Mouse (Mus musculus): ENCODE data around the gene H2-Eb1. TPM values are rescaled to one million over a fixed set of nuclear protein-coding genes. Genes with fewer than 3 reads are reported as not detected.

Gene H2-Eb1
- polyA plus RNA-seq, 1 experiment from 2014 or later: 1.4 TPM

DNA sequence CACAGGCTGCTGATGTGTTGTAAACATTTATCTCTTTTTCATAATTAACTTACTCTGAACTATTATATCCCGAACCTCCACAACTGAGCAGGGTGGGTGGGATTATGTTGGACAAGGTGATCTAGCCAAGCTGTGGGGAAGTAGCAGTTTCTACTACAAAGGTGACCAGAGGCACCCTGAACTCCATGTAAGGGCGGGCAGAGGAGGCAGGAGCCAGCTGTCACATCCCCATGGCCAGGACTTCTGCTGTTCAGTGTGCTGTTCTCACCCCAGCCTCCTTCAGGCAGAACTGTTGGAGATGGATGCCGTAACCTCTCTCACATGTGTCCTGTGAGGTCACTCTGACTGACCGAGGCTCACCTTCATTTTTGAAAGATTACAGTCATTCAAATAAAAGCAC is 35.9 kb upstream of the H2-Eb1 start:
- H3K36me3 ChIP-seq: no peaks in the 10 kb centered on the region
- no peak overlapping the region for H3K4me3 ChIP-seq
- H3K27ac ChIP-seq (ENCODE audit: poor library complexity, severe bottlenecking): no peak overlapping the region
- peaks cover 5% of the 10 kb centered on the region for H3K4me1 ChIP-seq (replicated peaks)
- peaks cover 27% of the 10 kb centered on the region for H3K27me3 ChIP-seq (replicated peaks)
- no peak overlapping the region for H3K4me2 ChIP-seq
- 66% methylated on average over 4 of the region's 4 CpGs for WGBS
- no peak overlapping the region for H3K9ac ChIP-seq
- H3K9me3 ChIP-seq (replicated peaks): no peaks in the 10 kb centered on the region
- ATAC-seq (ENCODE audit: insufficient number of reproducible peaks, low FRiP score): no peak

DNA sequence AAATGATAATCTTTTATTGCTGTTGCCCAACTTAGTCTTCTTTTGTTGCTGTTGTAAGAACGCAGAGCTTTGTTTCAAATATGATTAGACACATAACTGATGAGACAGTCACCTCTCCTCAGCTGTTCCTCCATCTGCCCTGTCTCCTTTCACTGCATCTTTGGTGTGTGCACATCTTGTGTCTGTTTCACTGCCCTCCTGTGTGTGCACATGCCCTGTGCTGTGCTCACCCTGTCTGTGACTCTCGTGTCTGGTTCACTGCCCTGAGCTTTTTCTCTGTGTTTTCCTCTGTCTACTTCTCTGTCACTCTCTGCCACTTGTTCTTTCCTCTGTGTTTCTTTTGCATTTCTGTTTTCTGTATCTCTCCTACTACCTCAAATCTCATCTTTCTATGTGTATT is 35.4 kb upstream of the H2-Eb1 start:
- no peak overlapping the region for H3K4me3 ChIP-seq
- 77% methylated on average over 2 of the region's 2 CpGs for WGBS
- no peak for ATAC-seq (ENCODE audit: insufficient number of reproducible peaks, low FRiP score)
- no peak overlapping the region for H3K27ac ChIP-seq (ENCODE audit: poor library complexity, severe bottlenecking)
- H3K9me3 ChIP-seq (replicated peaks): no peaks in the 10 kb centered on the region
- H3K9ac ChIP-seq: no peak overlapping the region
- H3K4me1 ChIP-seq (replicated peaks): peaks cover 1% of the 10 kb centered on the region; the same call in 1 of the 2 replicates
- peaks cover 23% of the 10 kb centered on the region for H3K27me3 ChIP-seq (replicated peaks)
- H3K36me3 ChIP-seq: no peaks in the 10 kb centered on the region
- no peak overlapping the region for H3K4me2 ChIP-seq

GRCm38 (mm10) chr17:34270940-34271339 is 34.7 kb upstream of the H2-Eb1 start:
- Histone ChIP-seq H3K4me1 (replicated peaks) (no peaks in the 10 kb centered on the region), H3K27me3 (replicated peaks) (peaks cover 20% of the 10 kb centered on the region), H3K27ac (ENCODE audit: poor library complexity, severe bottlenecking) (no peak overlapping the region), H3K4me3 (no peak overlapping the region), H3K4me2 (no peak overlapping the region), H3K9me3 (replicated peaks) (no peaks in the 10 kb centered on the region), H3K36me3 (no peaks in the 10 kb centered on the region), H3K9ac (no peak overlapping the region)
- WGBS: 71% methylated on average over 2 of the region's 2 CpGs
- no peak for ATAC-seq (ENCODE audit: insufficient number of reproducible peaks, low FRiP score)

- 86% methylated on average over 1 of the region's 1 CpGs for WGBS
- no peak overlapping the region for H3K27ac ChIP-seq (ENCODE audit: poor library complexity, severe bottlenecking)
- H3K4me3 ChIP-seq: no peak overlapping the region
- H3K9ac ChIP-seq: no peak overlapping the region
- no peaks in the 10 kb centered on the region for H3K36me3 ChIP-seq
- ATAC-seq (ENCODE audit: insufficient number of reproducible peaks, low FRiP score): no peak
- H3K9me3 ChIP-seq (replicated peaks): 0 out of 2 replicates have a peak, but pooled peaks cover under 1% of the 10 kb centered on the region
- peaks cover 16% of the 10 kb centered on the region for H3K27me3 ChIP-seq (replicated peaks)
- no peaks in the 10 kb centered on the region for H3K4me1 ChIP-seq (replicated peaks)
- H3K4me2 ChIP-seq: no peak overlapping the region
Measured at GRCm38 (mm10) chr17:34272102-34272501, 33.6 kb upstream of the H2-Eb1 start.

DNA sequence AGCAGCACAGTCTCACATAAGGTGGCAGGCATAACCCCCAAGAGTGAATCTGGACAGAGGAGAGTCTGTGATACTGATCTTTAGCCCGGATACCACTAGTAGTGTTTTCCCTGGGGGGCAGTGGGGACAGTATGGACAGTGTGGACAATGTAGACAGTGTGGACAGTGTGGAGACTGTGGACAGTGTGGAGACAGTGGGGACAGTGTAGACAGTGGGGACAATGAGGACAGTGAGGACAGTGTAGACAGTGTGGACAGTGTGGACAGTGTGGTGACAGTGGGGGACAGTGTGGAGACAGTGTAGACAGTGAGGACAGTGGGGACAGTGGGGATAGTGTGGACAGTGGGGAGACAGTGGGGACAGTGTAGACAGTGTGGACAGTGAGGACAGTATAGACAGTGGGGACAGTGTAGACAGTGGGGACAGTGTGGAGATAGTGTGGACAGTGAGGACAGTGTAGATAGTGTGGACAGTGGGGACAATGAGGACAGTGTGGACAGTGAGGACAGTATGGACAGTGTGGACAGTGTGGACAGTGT is 25.1 kb upstream of the H2-Eb1 start:
- peaks cover 16% of the 10 kb centered on the region for H3K27me3 ChIP-seq (replicated peaks)
- no peak overlapping the region for H3K9ac ChIP-seq
- H3K27ac ChIP-seq (ENCODE audit: poor library complexity, severe bottlenecking): no peak overlapping the region
- H3K9me3 ChIP-seq (replicated peaks): 0 out of 2 replicates have a peak, but pooled peaks cover 3% of the 10 kb centered on the region
- WGBS: 71% methylated on average over 1 of the region's 1 CpGs
- H3K36me3 ChIP-seq: no peaks in the 10 kb centered on the region
- H3K4me3 ChIP-seq: no peak overlapping the region
- no peaks in the 10 kb centered on the region for H3K4me1 ChIP-seq (replicated peaks)
- peak; percentile 33; the same call in 1 of the 2 replicates for ATAC-seq (ENCODE audit: insufficient number of reproducible peaks, low FRiP score)
- H3K4me2 ChIP-seq: no peak overlapping the region

DNA sequence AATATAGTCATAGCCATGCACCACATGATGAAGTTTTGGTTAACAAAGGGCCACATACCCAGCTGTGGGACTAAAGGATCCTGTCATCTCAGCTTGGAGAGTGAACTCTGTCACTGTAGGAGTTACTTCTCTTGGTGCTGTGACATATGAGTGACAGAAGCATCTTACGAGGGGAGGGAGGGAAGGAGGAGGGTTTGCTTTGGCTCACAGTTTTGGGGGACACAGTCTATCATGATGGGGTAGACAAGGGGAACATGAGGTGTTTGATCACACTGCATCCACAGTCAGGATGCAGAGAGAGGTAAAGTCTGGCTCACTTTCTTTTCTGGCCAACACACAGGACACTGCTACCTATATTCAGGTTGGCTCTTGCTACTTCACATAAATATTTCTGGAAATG is 23.8 kb upstream of the H2-Eb1 start:
- Histone ChIP-seq H3K9me3 (replicated peaks) (0 out of 2 replicates have a peak, but pooled peaks cover 3% of the 10 kb centered on the region), H3K36me3 (no peaks in the 10 kb centered on the region), H3K27me3 (replicated peaks) (peaks cover 19% of the 10 kb centered on the region), H3K4me1 (replicated peaks) (no peaks in the 10 kb centered on the region), H3K4me3 (no peak overlapping the region), H3K4me2 (no peak overlapping the region), H3K9ac (no peak overlapping the region), H3K27ac (ENCODE audit: poor library complexity, severe bottlenecking) (no peak overlapping the region)
- 55% methylated on average over 1 of the region's 1 CpGs for WGBS
- ATAC-seq (ENCODE audit: insufficient number of reproducible peaks, low FRiP score): no peak

- Histone ChIP-seq H3K27ac (ENCODE audit: poor library complexity, severe bottlenecking) (no peak overlapping the region), H3K36me3 (no peaks in the 10 kb centered on the region), H3K9me3 (replicated peaks) (no peaks in the 10 kb centered on the region), H3K4me3 (no peak overlapping the region), H3K4me1 (replicated peaks) (no peaks in the 10 kb centered on the region), H3K9ac (no peak overlapping the region), H3K27me3 (replicated peaks) (peaks cover 15% of the 10 kb centered on the region), H3K4me2 (no peak overlapping the region)
- WGBS: 61% methylated on average over 4 of the region's 4 CpGs
- no peak for ATAC-seq (ENCODE audit: insufficient number of reproducible peaks, low FRiP score)
Measured at GRCm38 (mm10) chr17:34285371-34285770, 20.3 kb upstream of the H2-Eb1 start.

DNA sequence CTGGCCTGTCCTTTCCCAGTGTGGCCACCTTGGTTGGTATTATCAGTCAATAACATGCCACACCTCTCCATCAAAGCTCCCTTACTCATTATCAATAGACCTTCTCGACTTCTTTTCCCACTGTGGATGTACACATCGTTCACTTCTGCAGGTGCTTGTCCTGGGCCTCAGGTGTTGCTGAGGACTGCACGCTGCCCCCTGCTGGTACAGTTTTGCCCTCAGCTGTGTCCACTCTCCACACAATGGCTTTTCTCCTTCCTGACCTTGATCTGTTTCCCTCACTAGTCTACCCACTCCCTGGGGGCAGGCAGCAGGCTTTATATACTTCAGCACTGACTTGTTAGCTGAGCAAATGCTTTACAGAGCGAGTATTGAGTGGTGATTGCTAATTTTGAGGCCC is 19.8 kb upstream of the H2-Eb1 start:
- no peak overlapping the region for H3K9ac ChIP-seq
- H3K4me1 ChIP-seq (replicated peaks): no peaks in the 10 kb centered on the region
- H3K27me3 ChIP-seq (replicated peaks): peaks cover 10% of the 10 kb centered on the region
- H3K36me3 ChIP-seq: no peaks in the 10 kb centered on the region
- no peak overlapping the region for H3K4me2 ChIP-seq
- no peak overlapping the region for H3K4me3 ChIP-seq
- H3K27ac ChIP-seq (ENCODE audit: poor library complexity, severe bottlenecking): no peak overlapping the region
- WGBS: 35% methylated on average over 4 of the region's 4 CpGs
- no peak for ATAC-seq (ENCODE audit: insufficient number of reproducible peaks, low FRiP score)
- no peaks in the 10 kb centered on the region for H3K9me3 ChIP-seq (replicated peaks)

GRCm38 (mm10) chr17:34286501-34286900 is 19.2 kb upstream of the H2-Eb1 start:
- no peak overlapping the region for H3K4me2 ChIP-seq
- ATAC-seq (ENCODE audit: insufficient number of reproducible peaks, low FRiP score): no peak
- no peak overlapping the region for H3K9ac ChIP-seq
- H3K4me1 ChIP-seq (replicated peaks): no peaks in the 10 kb centered on the region
- H3K27me3 ChIP-seq (replicated peaks): peaks cover 8% of the 10 kb centered on the region; the same call in 1 of the 2 replicates
- H3K36me3 ChIP-seq: no peaks in the 10 kb centered on the region
- WGBS: 51% methylated on average over 5 of the region's 5 CpGs
- no peak overlapping the region for H3K27ac ChIP-seq (ENCODE audit: poor library complexity, severe bottlenecking)
- no peak overlapping the region for H3K4me3 ChIP-seq
- H3K9me3 ChIP-seq (replicated peaks): no peaks in the 10 kb centered on the region

GRCm38 (mm10) chr17:34286999-34287398 is 18.7 kb upstream of the H2-Eb1 start:
- H3K27me3 ChIP-seq (replicated peaks): peaks cover 8% of the 10 kb centered on the region; the same call in 1 of the 2 replicates
- no peaks in the 10 kb centered on the region for H3K4me1 ChIP-seq (replicated peaks)
- 62% methylated on average over 6 of the region's 6 CpGs for WGBS
- H3K4me2 ChIP-seq: no peak overlapping the region
- no peaks in the 10 kb centered on the region for H3K9me3 ChIP-seq (replicated peaks)
- H3K36me3 ChIP-seq: no peaks in the 10 kb centered on the region
- no peak for ATAC-seq (ENCODE audit: insufficient number of reproducible peaks, low FRiP score)
- H3K4me3 ChIP-seq: no peak overlapping the region
- H3K27ac ChIP-seq (ENCODE audit: poor library complexity, severe bottlenecking): no peak overlapping the region
- H3K9ac ChIP-seq: no peak overlapping the region

DNA sequence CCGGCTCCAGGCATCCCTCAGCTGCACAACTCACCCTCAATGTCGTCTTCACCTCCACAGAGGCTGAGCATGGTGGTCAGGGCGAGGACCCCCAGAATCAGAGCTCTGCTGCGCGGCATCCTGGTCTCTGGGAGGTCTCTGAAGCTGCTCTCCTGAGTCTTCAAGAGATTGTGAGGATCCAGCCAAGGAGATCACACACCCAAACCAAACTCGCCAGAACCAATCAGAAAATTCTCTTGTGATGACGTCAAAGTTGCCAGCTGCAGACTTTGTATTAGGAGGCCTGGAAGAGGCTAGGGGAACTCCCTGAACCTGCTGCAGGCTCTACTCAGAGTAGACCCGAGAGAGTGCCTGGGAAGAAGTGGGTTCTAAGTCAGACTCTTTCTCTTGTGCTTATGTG is 18.0 kb upstream of the H2-Eb1 start, which contains the start of gene H2-Aa:
Gene H2-Aa (minus strand): TSS at position 176 of the 400 bp plus-strand sequence.
- no peaks in the 10 kb centered on the region for H3K36me3 ChIP-seq
- no peak within 1 kb of the TSS for H3K27ac ChIP-seq (ENCODE audit: poor library complexity, severe bottlenecking)
- no peak within 1 kb of the TSS for H3K4me2 ChIP-seq
- no peak within 1 kb of the TSS for H3K9ac ChIP-seq
- no peaks in the 10 kb centered on the region for H3K4me1 ChIP-seq (replicated peaks)
- ATAC-seq (ENCODE audit: insufficient number of reproducible peaks, low FRiP score): peak; percentile 39; the same call in 1 of the 2 replicates
- H3K4me3 ChIP-seq: no peak within 1 kb of the TSS
- WGBS: 20% methylated on average over 8 of the region's 8 CpGs
- no peaks in the 10 kb centered on the region for H3K9me3 ChIP-seq (replicated peaks)
- peaks cover 8% of the 10 kb centered on the region; the same call in 1 of the 2 replicates for H3K27me3 ChIP-seq (replicated peaks)

GRCm38 (mm10) chr17:34288131-34288530 is 17.5 kb upstream of the H2-Eb1 start:
- no peak overlapping the region for H3K4me3 ChIP-seq
- peaks cover 8% of the 10 kb centered on the region; the same call in 1 of the 2 replicates for H3K27me3 ChIP-seq (replicated peaks)
- H3K36me3 ChIP-seq: no peaks in the 10 kb centered on the region
- H3K9me3 ChIP-seq (replicated peaks): no peaks in the 10 kb centered on the region
- H3K4me1 ChIP-seq (replicated peaks): no peaks in the 10 kb centered on the region
- H3K4me2 ChIP-seq: no peak overlapping the region
- ATAC-seq (ENCODE audit: insufficient number of reproducible peaks, low FRiP score): no peak
- H3K27ac ChIP-seq (ENCODE audit: poor library complexity, severe bottlenecking): no peak overlapping the region
- 65% methylated on average over 3 of the region's 3 CpGs for WGBS
- H3K9ac ChIP-seq: no peak overlapping the region

Data from heart, embryonic 12.5 days (tissue).